Mouse (Mus musculus) inflammation-experienced regulatory T-cells, adult 16 weeks (primary cell): ENCODE measurements around the gene Gm20916. TPM values are rescaled to one million over a fixed set of nuclear protein-coding genes. Genes with fewer than 3 reads are reported as not detected.

Experiments used
- polyA plus RNA-seq: library from polyadenylated mRNA; unstranded; fragments of 100-300 nt; shearing (Covaris generic); gene quantifications from one replicate; pipeline ENCODE4 v1.2.1, GENCODE M21; 2017

The Gm20916 gene
- not detected for polyA plus RNA-seq

DNA sequence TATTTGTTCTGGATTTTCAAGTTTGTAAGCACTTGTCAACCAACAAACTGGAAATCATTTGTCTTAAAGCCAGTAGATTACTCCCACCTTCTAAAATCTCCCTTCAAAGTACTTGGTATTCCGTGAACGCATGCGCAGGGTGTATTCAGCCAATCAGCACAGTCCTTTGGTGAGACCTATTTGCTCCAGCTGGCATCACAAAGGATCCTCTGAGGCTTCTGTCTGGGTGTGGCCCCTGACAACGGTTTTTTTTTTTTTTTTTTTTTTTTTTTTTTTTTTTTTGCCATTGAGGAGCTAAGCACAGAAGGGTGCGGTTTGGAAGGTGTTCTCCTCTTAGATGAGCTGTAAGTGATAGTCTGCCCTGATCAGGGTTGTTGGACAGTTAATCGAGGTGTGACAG is at the start of gene Gm20916:
Gm20916 (plus strand) TSS at position 301 of the 400 bp plus-strand sequence.

Other genes starting within 250 kb of the Gm20916 start
- gene Gm20917, start 168.4 kb upstream of the Gm20916 start, polyA plus RNA-seq: not detected